Mouse (Mus musculus): ENCODE results near the gene C130079G13Rik.
"Not testable (repeated sequence)": the region's sequence is repeated elsewhere in the genome, so short reads cannot be mapped to it uniquely, and the experiment has no call there.

Gene C130079G13Rik

DNA sequence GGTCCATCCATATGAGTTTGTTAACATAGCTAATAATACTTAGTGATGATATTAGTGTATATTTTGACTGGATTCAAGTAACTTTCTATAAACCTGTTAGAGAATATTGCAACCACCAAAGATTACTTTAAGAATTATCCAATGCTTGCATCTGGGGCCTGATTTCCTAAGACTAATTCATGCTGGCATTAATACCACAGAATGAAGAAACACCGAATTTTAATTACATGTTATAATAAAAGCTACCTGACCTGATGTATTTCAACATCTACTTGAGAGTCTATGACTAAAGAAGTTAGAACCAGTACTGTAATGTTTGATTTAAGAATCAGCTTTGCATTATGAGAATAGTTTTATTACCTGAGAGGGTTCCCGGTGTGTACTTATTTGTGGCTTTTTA is at the start of gene C130079G13Rik:
Gene C130079G13Rik, plus strand, starts transcription at position 301 of the 400 bp plus-strand sequence.
- no peak for DNase-seq

DNA sequence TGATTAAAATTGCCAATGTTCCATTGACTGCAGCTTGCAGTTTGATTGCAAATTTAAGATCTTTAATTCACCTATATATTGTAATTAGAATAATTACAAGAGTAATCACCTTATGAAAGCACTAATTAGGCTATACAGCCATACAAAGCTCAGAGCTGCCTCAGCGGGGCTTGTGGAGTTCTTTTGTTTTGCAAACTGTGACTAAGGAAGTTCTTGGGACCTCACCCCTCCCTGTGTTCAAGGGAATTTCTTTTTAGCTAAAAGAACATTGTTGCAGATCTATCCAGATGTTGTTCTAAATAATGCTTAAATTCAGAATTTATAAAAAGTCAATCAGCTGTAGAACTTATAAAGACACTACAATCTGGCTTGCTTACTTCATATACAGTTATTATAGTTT is 47.4 kb upstream of the C130079G13Rik start:
- DNase-seq: not testable (repeated sequence)

DNA sequence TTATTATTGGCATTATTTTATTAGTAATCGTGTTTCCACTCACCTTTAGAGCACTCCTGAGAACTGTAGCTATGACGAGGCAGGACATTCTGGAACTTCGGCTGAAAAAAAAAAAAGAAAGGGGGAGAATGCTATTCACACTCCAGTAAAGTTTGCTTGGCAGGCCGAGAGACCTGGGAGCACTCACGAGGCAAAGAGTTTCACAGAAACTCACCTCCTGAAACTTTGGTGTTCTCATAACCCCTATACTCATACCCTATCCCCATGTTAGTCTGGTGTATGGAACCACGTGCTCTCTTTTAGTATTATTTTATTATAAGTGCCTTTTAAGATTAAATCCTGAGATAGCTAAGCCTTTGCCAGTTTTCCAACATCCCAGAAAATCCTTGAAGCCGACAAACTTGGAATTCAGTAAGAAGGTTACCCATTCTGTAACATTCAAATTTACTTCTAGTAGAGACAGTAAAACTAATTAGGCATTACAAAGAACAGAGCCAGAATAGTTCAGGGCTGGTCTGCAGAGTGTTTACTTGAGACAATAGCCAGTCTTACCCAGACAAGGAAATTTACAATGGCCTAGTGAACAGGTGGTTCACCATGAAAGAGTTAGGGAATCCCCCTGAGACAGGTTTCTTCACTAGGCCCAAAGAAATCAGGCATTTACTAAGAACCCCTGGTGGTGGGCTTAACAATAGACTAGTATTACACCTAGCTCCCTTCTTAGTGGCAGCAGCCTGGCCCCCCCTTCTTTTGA is 45.0 kb upstream of the C130079G13Rik start:
- DNase-seq: not testable (repeated sequence)

DNA sequence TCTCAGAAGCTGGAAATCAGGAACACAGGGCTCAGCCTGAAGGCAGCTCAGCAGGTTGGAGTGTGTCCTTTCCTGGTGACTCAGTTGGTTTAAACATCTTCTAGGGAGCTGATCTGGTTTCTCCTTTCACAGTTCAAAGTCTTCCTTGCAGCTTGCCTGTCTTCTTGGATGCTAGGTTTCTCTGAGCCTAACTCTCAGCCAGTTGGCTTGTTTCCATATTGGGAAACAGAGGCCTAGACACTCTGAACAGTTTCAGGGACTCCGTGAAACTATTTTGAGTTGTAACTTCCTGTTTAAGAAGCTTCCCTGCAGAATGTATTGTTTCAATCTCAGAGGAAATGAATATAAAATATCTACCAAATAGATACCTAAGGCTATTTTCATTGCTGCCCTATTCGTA is 31.7 kb upstream of the C130079G13Rik start:
- no peak for DNase-seq

DNA sequence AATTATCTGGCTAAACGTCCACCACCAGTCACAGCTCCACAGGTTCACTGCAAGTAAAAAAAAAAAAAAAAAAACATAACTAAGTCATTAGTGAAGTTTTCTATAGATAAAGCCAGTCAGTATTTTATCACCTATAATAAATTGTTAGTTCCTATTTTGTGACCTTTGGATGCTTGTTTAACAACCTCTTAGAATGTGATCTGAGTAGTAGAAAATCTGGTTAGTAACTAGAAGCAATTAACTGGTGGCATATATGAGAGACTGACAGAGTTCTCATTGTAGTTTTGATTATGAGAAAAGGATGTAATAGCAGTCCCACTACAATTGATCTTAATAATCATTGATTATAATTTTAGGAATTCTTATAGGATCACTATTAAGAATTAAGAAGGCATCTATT is 9.6 kb downstream of the C130079G13Rik start:
- DNase-seq: no peak

DNA sequence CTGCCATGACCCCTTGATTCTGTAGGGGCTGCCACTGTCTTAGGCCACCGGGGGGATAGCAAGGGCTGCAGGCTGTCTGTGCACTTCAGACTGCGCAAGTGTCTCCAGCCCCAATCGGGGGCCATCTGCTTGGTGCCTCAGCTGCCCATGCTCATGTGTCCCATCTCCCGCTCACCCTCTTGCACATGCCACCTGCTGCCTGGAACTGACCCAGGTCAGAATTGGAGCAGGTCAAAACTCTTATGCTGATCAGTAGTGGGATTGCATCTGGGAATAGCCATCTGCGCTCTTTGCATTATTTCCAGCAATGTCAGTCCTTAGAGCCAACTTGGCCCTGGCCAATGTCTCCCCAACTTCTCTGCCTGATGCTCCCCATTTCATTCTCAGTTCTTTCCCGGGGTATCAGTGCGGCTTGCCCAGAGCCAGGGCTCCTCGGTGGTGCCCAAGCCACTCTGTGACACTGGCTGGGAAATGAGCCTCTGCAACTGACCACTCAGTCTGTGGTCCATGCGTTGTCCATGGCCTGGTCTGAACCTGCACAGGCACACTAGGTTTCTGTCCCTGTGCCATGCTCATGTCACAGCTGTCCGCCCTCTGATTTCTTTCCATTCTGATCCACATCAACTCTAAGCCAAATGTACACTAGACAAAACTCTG is 22.4 kb downstream of the C130079G13Rik start:
- no peak for DNase-seq

DNA sequence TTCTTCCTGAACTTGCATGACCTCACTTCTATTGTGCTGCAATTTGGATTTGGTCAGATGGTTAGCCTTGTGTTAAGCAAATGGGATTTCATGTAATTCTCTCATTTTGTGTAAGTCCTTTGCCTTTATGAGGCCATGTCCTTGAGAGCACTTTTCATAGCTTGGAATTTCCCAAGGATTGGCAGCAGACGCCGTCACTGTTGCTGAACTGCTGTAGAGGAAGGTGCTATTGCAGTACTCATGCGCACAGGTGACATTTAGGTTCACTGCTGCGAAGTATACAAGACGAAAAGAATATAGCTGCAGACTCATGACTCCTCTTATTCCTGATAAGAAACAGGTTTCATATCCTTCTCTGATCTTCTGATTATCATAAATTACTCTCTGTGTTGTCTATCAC is 45.9 kb downstream of the C130079G13Rik start:
- DNase-seq: no peak

DNA sequence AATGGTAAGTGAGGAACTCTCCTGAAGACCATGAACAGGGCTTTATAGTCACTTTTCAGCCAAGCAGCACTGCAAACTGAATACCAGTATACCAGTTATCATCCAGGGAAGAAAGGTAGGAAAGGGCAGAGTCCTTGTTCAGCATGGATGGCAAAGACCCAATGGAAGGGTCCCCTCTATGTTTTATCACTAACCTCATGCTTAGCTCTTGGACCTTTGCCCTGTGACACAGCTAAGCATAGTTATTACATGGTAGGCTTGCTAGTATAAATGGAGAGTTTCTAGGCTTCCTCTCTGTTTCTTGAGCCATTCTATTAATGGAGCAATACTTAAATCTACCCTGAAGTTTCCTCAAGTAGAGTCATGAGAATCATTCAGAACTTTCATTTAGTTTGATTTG is 49.6 kb downstream of the C130079G13Rik start:
- DNase-seq: no peak

Data from B cell, adult 2 months (primary cell).